Mouse (Mus musculus): Measurements from ENCODE around the gene Aqp2. TPM values are rescaled to one million over a fixed set of nuclear protein-coding genes. Genes with fewer than 3 reads are reported as not detected.

Gene Aqp2
- polyA plus RNA-seq, 1 experiment from 2014 or later = not detected

- no peaks in the 10 kb centered on the region for H3K36me3 ChIP-seq (ENCODE audit: control insufficient read depth, insufficient read depth)
- no peaks in the 10 kb centered on the region for H3K9me3 ChIP-seq (replicated peaks; ENCODE audit: control insufficient read depth, low read length)
- WGBS (ENCODE audit: insufficient replicate concordance) = 45% methylated on average over 8 of the region's 8 CpGs
- H3K4me3 ChIP-seq (ENCODE audit: low read depth, low read length) = no peak overlapping the region
- H3K4me2 ChIP-seq (ENCODE audit: low read depth, low read length) = no peak overlapping the region
- no peak overlapping the region for H3K9ac ChIP-seq (ENCODE audit: low read depth, low read length)
- ATAC-seq (ENCODE audit: low read depth) = no peak
- H3K4me1 ChIP-seq (ENCODE audit: control insufficient read depth, low read depth, low read length) = no peaks in the 10 kb centered on the region
- H3K27ac ChIP-seq (ENCODE audit: low read length) = no peak overlapping the region
- peaks cover 53% of the 10 kb centered on the region for H3K27me3 ChIP-seq (ENCODE audit: control insufficient read depth, insufficient read depth, low read depth, low read length)
Measured at GRCm38 (mm10) chr15:99597596-99597995, 18.7 kb downstream of the Aqp2 start.

- Histone ChIP-seq H3K4me1 (ENCODE audit: control insufficient read depth, low read depth, low read length) (no peaks in the 10 kb centered on the region), H3K4me3 (ENCODE audit: low read depth, low read length) (no peak overlapping the region), H3K4me2 (ENCODE audit: low read depth, low read length) (no peak overlapping the region), H3K9ac (ENCODE audit: low read depth, low read length) (no peak overlapping the region), H3K27ac (ENCODE audit: low read length) (no peak overlapping the region), H3K9me3 (replicated peaks; ENCODE audit: control insufficient read depth, low read length) (no peaks in the 10 kb centered on the region), H3K27me3 (ENCODE audit: control insufficient read depth, insufficient read depth, low read depth, low read length) (peaks cover 45% of the 10 kb centered on the region), H3K36me3 (ENCODE audit: control insufficient read depth, insufficient read depth) (no peaks in the 10 kb centered on the region)
- WGBS (ENCODE audit: insufficient replicate concordance) = 57% methylated on average over 17 of the region's 17 CpGs
- no peak for ATAC-seq (ENCODE audit: low read depth)
Measured at GRCm38 (mm10) chr15:99599245-99600070, 20.6 kb downstream of the Aqp2 start.

- WGBS (ENCODE audit: insufficient replicate concordance) = 50% methylated on average over 22 of the region's 22 CpGs
- no peak within 1 kb of the TSS for H3K9ac ChIP-seq (ENCODE audit: low read depth, low read length)
- H3K27me3 ChIP-seq (ENCODE audit: control insufficient read depth, insufficient read depth, low read depth, low read length) = peaks cover 33% of the 10 kb centered on the region
- H3K27ac ChIP-seq (ENCODE audit: low read length) = no peak within 1 kb of the TSS
- H3K9me3 ChIP-seq (replicated peaks; ENCODE audit: control insufficient read depth, low read length) = no peaks in the 10 kb centered on the region
- no peak for ATAC-seq (ENCODE audit: low read depth)
- no peak within 1 kb of the TSS for H3K4me3 ChIP-seq (ENCODE audit: low read depth, low read length)
- peaks cover 1% of the 10 kb centered on the region for H3K4me1 ChIP-seq (ENCODE audit: control insufficient read depth, low read depth, low read length)
- no peak within 1 kb of the TSS for H3K4me2 ChIP-seq (ENCODE audit: low read depth, low read length)
- H3K36me3 ChIP-seq (ENCODE audit: control insufficient read depth, insufficient read depth) = no peaks in the 10 kb centered on the region
Measured at GRCm38 (mm10) chr15:99600986-99601822, 22.3 kb downstream of the Aqp2 start, which contains the start of gene Aqp6. Gene Aqp6, plus strand, starts transcription at chr15:99601400.

GRCm38 (mm10) chr15:99601823-99602120 lies 22.9 kb downstream of the Aqp2 start:
- no peak overlapping the region for H3K4me2 ChIP-seq (ENCODE audit: low read depth, low read length)
- 29% methylated on average over 5 of the region's 5 CpGs for WGBS (ENCODE audit: insufficient replicate concordance)
- H3K27ac ChIP-seq (ENCODE audit: low read length) = no peak overlapping the region
- H3K4me3 ChIP-seq (ENCODE audit: low read depth, low read length) = no peak overlapping the region
- H3K4me1 ChIP-seq (ENCODE audit: control insufficient read depth, low read depth, low read length) = peaks cover 7% of the 10 kb centered on the region
- no peaks in the 10 kb centered on the region for H3K36me3 ChIP-seq (ENCODE audit: control insufficient read depth, insufficient read depth)
- H3K9ac ChIP-seq (ENCODE audit: low read depth, low read length) = no peak overlapping the region
- ATAC-seq (ENCODE audit: low read depth) = no peak
- no peaks in the 10 kb centered on the region for H3K9me3 ChIP-seq (replicated peaks; ENCODE audit: control insufficient read depth, low read length)
- peaks cover 33% of the 10 kb centered on the region for H3K27me3 ChIP-seq (ENCODE audit: control insufficient read depth, insufficient read depth, low read depth, low read length)

GRCm38 (mm10) chr15:99602206-99602820 lies 23.5 kb downstream of the Aqp2 start:
- no peak overlapping the region for H3K9ac ChIP-seq (ENCODE audit: low read depth, low read length)
- H3K4me1 ChIP-seq (ENCODE audit: control insufficient read depth, low read depth, low read length) = peaks cover 12% of the 10 kb centered on the region
- no peaks in the 10 kb centered on the region for H3K9me3 ChIP-seq (replicated peaks; ENCODE audit: control insufficient read depth, low read length)
- H3K27ac ChIP-seq (ENCODE audit: low read length) = no peak overlapping the region
- H3K27me3 ChIP-seq (ENCODE audit: control insufficient read depth, insufficient read depth, low read depth, low read length) = peaks cover 33% of the 10 kb centered on the region
- no peak for ATAC-seq (ENCODE audit: low read depth)
- H3K4me3 ChIP-seq (ENCODE audit: low read depth, low read length) = no peak overlapping the region
- WGBS (ENCODE audit: insufficient replicate concordance) = 78% methylated on average over 17 of the region's 17 CpGs
- H3K36me3 ChIP-seq (ENCODE audit: control insufficient read depth, insufficient read depth) = no peaks in the 10 kb centered on the region
- no peak overlapping the region for H3K4me2 ChIP-seq (ENCODE audit: low read depth, low read length)

- ATAC-seq (ENCODE audit: low read depth) = no peak
- Histone ChIP-seq H3K9ac (ENCODE audit: low read depth, low read length) (no peak overlapping the region), H3K4me3 (ENCODE audit: low read depth, low read length) (no peak overlapping the region), H3K27ac (ENCODE audit: low read length) (no peak overlapping the region), H3K27me3 (ENCODE audit: control insufficient read depth, insufficient read depth, low read depth, low read length) (peaks cover 35% of the 10 kb centered on the region), H3K4me1 (ENCODE audit: control insufficient read depth, low read depth, low read length) (peaks cover 12% of the 10 kb centered on the region), H3K36me3 (ENCODE audit: control insufficient read depth, insufficient read depth) (no peaks in the 10 kb centered on the region), H3K9me3 (replicated peaks; ENCODE audit: control insufficient read depth, low read length) (no peaks in the 10 kb centered on the region), H3K4me2 (ENCODE audit: low read depth, low read length) (no peak overlapping the region)
- 58% methylated on average over 7 of the region's 7 CpGs for WGBS (ENCODE audit: insufficient replicate concordance)
Measured at GRCm38 (mm10) chr15:99603216-99603615, 24.4 kb downstream of the Aqp2 start.

GRCm38 (mm10) chr15:99605595-99605994 lies 26.7 kb downstream of the Aqp2 start:
- Histone ChIP-seq H3K9ac (ENCODE audit: low read depth, low read length) (no peak overlapping the region), H3K4me1 (ENCODE audit: control insufficient read depth, low read depth, low read length) (peaks cover 12% of the 10 kb centered on the region), H3K36me3 (ENCODE audit: control insufficient read depth, insufficient read depth) (no peaks in the 10 kb centered on the region), H3K4me3 (ENCODE audit: low read depth, low read length) (no peak overlapping the region), H3K27me3 (ENCODE audit: control insufficient read depth, insufficient read depth, low read depth, low read length) (peaks cover 25% of the 10 kb centered on the region), H3K4me2 (ENCODE audit: low read depth, low read length) (no peak overlapping the region), H3K9me3 (replicated peaks; ENCODE audit: control insufficient read depth, low read length) (no peaks in the 10 kb centered on the region), H3K27ac (ENCODE audit: low read length) (no peak overlapping the region)
- no peak for ATAC-seq (ENCODE audit: low read depth)
- WGBS (ENCODE audit: insufficient replicate concordance) = 66% methylated on average over 3 of the region's 3 CpGs

- peaks cover 12% of the 10 kb centered on the region for H3K4me1 ChIP-seq (ENCODE audit: control insufficient read depth, low read depth, low read length)
- no peak overlapping the region for H3K4me2 ChIP-seq (ENCODE audit: low read depth, low read length)
- H3K27me3 ChIP-seq (ENCODE audit: control insufficient read depth, insufficient read depth, low read depth, low read length) = peaks cover 15% of the 10 kb centered on the region
- ATAC-seq (ENCODE audit: low read depth) = peak; percentile 66; the same call in 1 of the 2 replicates
- 18% methylated on average over 5 of the region's 5 CpGs for WGBS (ENCODE audit: insufficient replicate concordance)
- no peak overlapping the region for H3K9ac ChIP-seq (ENCODE audit: low read depth, low read length)
- no peaks in the 10 kb centered on the region for H3K36me3 ChIP-seq (ENCODE audit: control insufficient read depth, insufficient read depth)
- no peak overlapping the region for H3K27ac ChIP-seq (ENCODE audit: low read length)
- H3K4me3 ChIP-seq (ENCODE audit: low read depth, low read length) = no peak overlapping the region
- no peaks in the 10 kb centered on the region for H3K9me3 ChIP-seq (replicated peaks; ENCODE audit: control insufficient read depth, low read length)
Measured at GRCm38 (mm10) chr15:99606515-99606914, 27.7 kb downstream of the Aqp2 start.

Data from liver, embryonic 16.5 days (tissue).